Mouse (Mus musculus): ENCODE data around the gene I0C0044D17Rik. TPM values are rescaled to one million over a fixed set of nuclear protein-coding genes. Genes with fewer than 3 reads are reported as not detected.

Gene I0C0044D17Rik
- polyA plus RNA-seq, 1 experiment from 2014 or later, result not detected

Other genes starting within 250 kb of the I0C0044D17Rik start
- not detected in 2 replicates for gene L1td1, start 97.1 kb downstream of the I0C0044D17Rik start, polyA plus RNA-seq (2016; fragmentation: Nextera tagmentation; extraction: Ambion mirVana)
- gene Kank4, start 6.3 kb downstream of the I0C0044D17Rik start, polyA plus RNA-seq (2016; fragmentation: Nextera tagmentation; extraction: Ambion mirVana), result 0.53 and 0.54 TPM in 2 replicates
- gene Usp1, start 100.0 kb upstream of the I0C0044D17Rik start, polyA plus RNA-seq (2016; fragmentation: Nextera tagmentation; extraction: Ambion mirVana), result 76.8 and 83.2 TPM in 2 replicates
- gene Angptl3, start 207.1 kb upstream of the I0C0044D17Rik start, polyA plus RNA-seq (2016; fragmentation: Nextera tagmentation; extraction: Ambion mirVana), result 1.7 and 1.8 TPM in 2 replicates